Mouse (Mus musculus) forebrain, embryonic 15.5 days (tissue): ENCODE data around the gene Defb42. TPM values are rescaled to one million over a fixed set of nuclear protein-coding genes. Genes with fewer than 3 reads are reported as not detected.

Experiments
- ATAC-seq: fragments of 200-750 bp; cut with Nextera tagmentation; replicated peaks from 2 replicates; pipeline ENCODE4 v1.8.0; 2017; ENCODE audit warnings: mild to moderate bottlenecking, moderate TSS enrichment, moderate library complexity
- H3K27ac ChIP-seq: fragments of 300-500 bp; sonication (generic); replicated peaks from 2 replicates; pipeline ENCODE4 v1.5.1; 2015; ENCODE audit warnings: mild to moderate bottlenecking, inconsistent platforms
- H3K27me3 ChIP-seq: fragments of 300-500 bp; sonication (generic); 2 replicates; pipeline ENCODE4 v1.6.1; 2015; ENCODE audit warnings: inconsistent platforms
- H3K36me3 ChIP-seq: fragments of 300-500 bp; sonication (generic); 2 replicates; pipeline ENCODE4 v1.6.1; 2015; ENCODE audit warnings: mild to moderate bottlenecking, inconsistent platforms
- H3K4me1 ChIP-seq: fragments of 300-500 bp; sonication (generic); 2 replicates; pipeline ENCODE4 v1.6.1; 2015; ENCODE audit warnings: inconsistent platforms
- H3K4me2 ChIP-seq: fragments of 300-500 bp; sonication (generic); replicated peaks from 2 replicates; pipeline ENCODE4 v1.6.1; 2015; ENCODE audit warnings: mild to moderate bottlenecking, inconsistent platforms
- H3K4me3 ChIP-seq: fragments of 300-500 bp; sonication (generic); 2 replicates; pipeline ENCODE4 v1.5.1; 2015; ENCODE audit warnings: mild to moderate bottlenecking, inconsistent platforms
- H3K9ac ChIP-seq: fragments of 300-500 bp; sonication (generic); replicated peaks from 2 replicates; pipeline ENCODE4 v1.6.1; 2015; ENCODE audit warnings: mild to moderate bottlenecking, inconsistent platforms
- H3K9me3 ChIP-seq: fragments of 300-500 bp; sonication (generic); 2 replicates; pipeline ENCODE4 v1.6.1; 2016; ENCODE audit warnings: inconsistent platforms
- WGBS: fragments of 180-500 bp; shearing (Covaris S2); methylation state at CpG from one replicate; pipeline ENCODE4 v1.1.7; 2015; ENCODE audit warnings: mixed read lengths; 5-methylcytosine and 5-hydroxymethylcytosine counted together
- polyA plus RNA-seq: library from polyadenylated mRNA; unstranded; fragments of >200 nt; fragmentation: Nextera tagmentation; extraction: Ambion mirVana; gene quantifications from 2 replicates; pipeline ENCODE4 v1.2.1, GENCODE M21; 2015

Gene Defb42
- polyA plus RNA-seq = 0.48 TPM in 1 of 2 replicates, not detected in the other

DNA sequence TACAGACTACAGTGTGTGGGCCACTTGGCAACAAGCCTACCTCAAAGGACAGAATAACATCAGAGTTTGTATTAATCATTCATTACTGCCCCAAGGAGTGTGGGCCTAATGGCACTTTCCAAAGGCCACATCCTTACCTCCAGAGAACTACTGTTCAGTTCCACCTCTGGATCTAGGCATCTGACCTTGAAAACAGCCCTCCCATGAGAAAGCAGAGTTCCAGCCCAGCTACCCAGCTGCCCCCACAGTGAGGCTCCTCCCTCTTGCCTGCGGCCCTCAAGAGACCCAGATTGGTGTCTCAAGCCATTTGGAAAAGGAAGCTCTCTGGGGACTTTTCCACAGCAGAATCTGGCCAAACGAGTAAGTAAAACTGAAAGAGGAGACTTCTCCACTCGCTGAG, at the start of gene Defb42:
Gene Defb42 (plus strand): TSS at position 301 of the 400 bp plus-strand sequence.
- no peak within 1 kb of the TSS for H3K4me3 ChIP-seq
- H3K27me3 ChIP-seq = no peaks in the 10 kb centered on the region
- 86% methylated on average over 3 of the region's 3 CpGs for WGBS
- no peaks in the 10 kb centered on the region for H3K36me3 ChIP-seq
- H3K4me1 ChIP-seq = no peaks in the 10 kb centered on the region
- ATAC-seq = no peak
- H3K9me3 ChIP-seq = no peaks in the 10 kb centered on the region
- H3K9ac ChIP-seq = no peak within 1 kb of the TSS
- no peak within 1 kb of the TSS for H3K27ac ChIP-seq
- H3K4me2 ChIP-seq = no peak within 1 kb of the TSS

DNA sequence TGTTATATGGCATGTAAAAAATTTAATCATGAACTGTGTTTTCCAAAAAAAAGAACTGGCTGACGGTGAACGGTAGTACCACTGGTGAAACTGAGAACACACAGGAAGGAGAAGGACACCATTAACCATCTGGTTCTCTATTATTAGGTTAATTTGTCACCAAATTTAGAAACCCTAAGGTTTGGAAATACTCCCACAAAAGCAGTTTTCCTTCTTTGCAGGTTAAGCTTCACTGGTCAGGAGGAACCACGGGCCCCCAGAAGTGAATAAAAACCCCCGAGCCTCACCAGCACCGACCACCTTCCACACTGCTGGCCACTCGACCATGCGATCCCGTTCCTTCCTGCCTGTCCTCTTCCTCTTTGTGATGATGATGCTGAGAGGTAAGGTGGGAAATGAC, 49.0 kb upstream of the Defb42 start, which contains the start of gene Defb47:
Gene Defb47 (plus strand): TSS at position 301 of the 400 bp plus-strand sequence.
- 82% methylated on average over 8 of the region's 8 CpGs for WGBS
- Histone ChIP-seq H3K4me1 (no peaks in the 10 kb centered on the region), H3K27me3 (no peaks in the 10 kb centered on the region), H3K4me3 (no peak within 1 kb of the TSS), H3K4me2 (no peak within 1 kb of the TSS), H3K9ac (no peak within 1 kb of the TSS), H3K9me3 (no peaks in the 10 kb centered on the region), H3K36me3 (no peaks in the 10 kb centered on the region), H3K27ac (no peak within 1 kb of the TSS)
- no peak for ATAC-seq

DNA sequence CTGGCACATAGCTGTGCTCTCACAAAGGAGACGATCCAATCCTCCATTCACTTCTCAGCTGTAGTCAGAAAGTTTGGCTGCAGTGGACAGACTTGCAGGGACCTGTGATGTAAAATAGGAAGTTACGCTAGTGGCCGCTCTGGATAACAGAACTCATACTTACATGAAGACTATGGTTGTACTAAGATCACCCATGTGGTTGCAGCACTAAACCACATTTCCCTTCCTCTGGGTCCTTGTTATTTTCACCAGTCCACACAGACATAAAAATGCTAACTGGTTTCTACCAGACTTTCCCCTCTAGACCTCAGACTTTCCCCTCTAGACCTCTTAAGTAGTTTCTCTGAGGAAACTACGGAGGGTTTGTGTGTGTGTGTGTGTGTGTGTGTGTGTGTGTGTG, 47.8 kb upstream of the Defb42 start:
- Histone ChIP-seq H3K4me2 (no peak overlapping the region), H3K27ac (no peak overlapping the region), H3K4me1 (no peaks in the 10 kb centered on the region), H3K9ac (no peak overlapping the region), H3K9me3 (no peaks in the 10 kb centered on the region), H3K36me3 (no peaks in the 10 kb centered on the region), H3K27me3 (no peaks in the 10 kb centered on the region), H3K4me3 (no peak overlapping the region)
- whole genome bisulfite sequencing = 90% methylated on average over 4 of the region's 4 CpGs
- ATAC-seq = no peak

DNA sequence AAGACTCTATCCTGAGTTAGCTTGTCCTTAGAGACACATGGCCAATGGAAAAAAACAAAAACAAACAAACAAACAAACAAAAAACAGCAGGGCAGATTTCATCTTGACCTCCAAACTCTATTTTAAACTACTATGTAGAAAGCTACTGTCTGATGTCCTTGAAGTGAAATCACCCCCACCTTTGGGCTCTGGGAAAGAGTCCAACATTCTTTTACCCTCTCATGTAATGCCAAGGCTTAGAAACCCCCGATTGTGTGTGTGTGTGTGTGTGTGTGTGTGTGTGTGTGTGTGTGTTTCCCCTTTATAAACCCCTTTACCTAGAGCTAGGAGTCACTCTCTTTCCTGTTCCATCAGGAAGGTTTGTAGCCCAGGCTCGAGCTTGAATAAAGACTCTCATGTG, 44.2 kb upstream of the Defb42 start:
- H3K27me3 ChIP-seq = no peaks in the 10 kb centered on the region
- no peak overlapping the region for H3K4me2 ChIP-seq
- H3K9ac ChIP-seq = no peak overlapping the region
- H3K4me3 ChIP-seq = no peak overlapping the region
- H3K9me3 ChIP-seq = no peaks in the 10 kb centered on the region
- no peak overlapping the region for H3K27ac ChIP-seq
- WGBS = 67% methylated on average over 2 of the region's 2 CpGs
- ATAC-seq = no peak
- H3K4me1 ChIP-seq = no peaks in the 10 kb centered on the region
- no peaks in the 10 kb centered on the region for H3K36me3 ChIP-seq

DNA sequence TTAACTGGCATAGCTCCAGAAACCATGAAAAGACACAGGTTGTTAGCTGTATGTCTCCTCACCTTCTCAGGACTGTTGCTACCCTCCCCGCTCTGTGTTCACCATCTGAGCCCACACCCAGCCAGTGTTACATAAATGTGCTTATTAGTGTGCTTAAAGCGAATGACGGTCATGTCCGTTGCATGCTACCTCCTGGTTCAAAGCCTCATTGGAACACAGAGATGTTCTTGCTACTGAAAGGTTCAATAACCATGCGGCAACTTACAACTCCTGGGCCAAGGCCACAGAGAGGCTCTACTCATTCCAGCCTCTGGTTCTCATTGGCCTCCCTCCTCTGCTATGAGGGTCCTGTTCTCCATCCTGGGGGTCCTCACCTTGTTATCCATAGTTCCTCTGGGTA, 35.3 kb upstream of the Defb42 start, which contains the start of gene Defb43:
Gene Defb43 (plus strand): TSS at position 301 of the 400 bp plus-strand sequence.
- H3K27me3 ChIP-seq = no peaks in the 10 kb centered on the region
- H3K36me3 ChIP-seq = no peaks in the 10 kb centered on the region
- no peak for ATAC-seq
- H3K4me1 ChIP-seq = no peaks in the 10 kb centered on the region
- no peak within 1 kb of the TSS for H3K4me3 ChIP-seq
- no peak within 1 kb of the TSS for H3K9ac ChIP-seq
- 90% methylated on average over 5 of the region's 5 CpGs for WGBS
- no peaks in the 10 kb centered on the region for H3K9me3 ChIP-seq
- no peak within 1 kb of the TSS for H3K27ac ChIP-seq
- H3K4me2 ChIP-seq = no peak within 1 kb of the TSS

DNA sequence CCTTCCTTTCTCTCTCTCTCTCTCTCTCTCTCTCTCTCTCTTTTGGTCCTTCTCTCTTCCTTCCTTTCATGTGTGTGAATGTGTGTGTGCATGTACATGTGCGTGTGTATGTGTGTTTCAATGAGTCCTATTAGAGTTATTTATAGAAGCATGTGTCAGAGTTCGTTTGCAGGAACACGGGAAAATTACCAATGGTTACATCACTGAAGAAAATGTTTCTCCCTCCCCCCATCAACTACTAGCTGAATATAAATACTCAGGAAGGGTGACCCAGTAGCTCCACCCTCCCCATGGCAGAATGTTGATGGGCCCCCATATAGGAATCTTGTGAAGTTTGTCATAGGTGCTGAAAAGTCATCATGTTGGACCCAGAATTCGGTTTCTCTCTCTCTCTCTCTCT, 33.7 kb upstream of the Defb42 start:
- H3K4me3 ChIP-seq = no peak overlapping the region
- WGBS = 86% methylated on average over 4 of the region's 4 CpGs

DNA sequence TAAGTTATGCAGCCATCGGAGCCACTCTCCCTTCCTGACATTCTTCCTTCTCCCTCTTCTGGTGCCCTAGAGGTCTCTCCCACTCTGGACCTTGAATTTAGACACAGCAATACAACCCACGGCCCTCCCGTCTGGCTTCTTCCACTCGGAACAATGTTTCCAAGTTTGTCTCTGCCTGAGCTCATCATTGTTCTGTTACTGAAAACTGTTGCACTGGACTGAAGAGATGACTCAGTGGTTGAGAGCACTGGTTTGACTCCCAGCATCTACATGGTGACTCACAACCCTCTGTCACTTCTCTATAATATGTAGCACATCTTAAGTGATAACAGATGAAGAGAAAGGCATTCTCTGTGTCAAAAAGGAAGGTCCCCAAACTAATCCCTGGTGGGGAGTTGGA, 32.1 kb upstream of the Defb42 start:
- Histone ChIP-seq H3K27me3 (no peaks in the 10 kb centered on the region), H3K27ac (no peak overlapping the region)
- 92% methylated on average over 4 of the region's 4 CpGs for whole genome bisulfite sequencing

More for the DNA sequence above, 33.7 kb upstream of the Defb42 start:
- no peaks in the 10 kb centered on the region for H3K9me3 ChIP-seq
- H3K4me1 ChIP-seq = no peaks in the 10 kb centered on the region
- no peak overlapping the region for H3K4me2 ChIP-seq
- H3K27ac ChIP-seq = no peak overlapping the region
- no peak overlapping the region for H3K9ac ChIP-seq
- no peak for ATAC-seq
- H3K27me3 ChIP-seq = no peaks in the 10 kb centered on the region
- no peaks in the 10 kb centered on the region for H3K36me3 ChIP-seq

DNA sequence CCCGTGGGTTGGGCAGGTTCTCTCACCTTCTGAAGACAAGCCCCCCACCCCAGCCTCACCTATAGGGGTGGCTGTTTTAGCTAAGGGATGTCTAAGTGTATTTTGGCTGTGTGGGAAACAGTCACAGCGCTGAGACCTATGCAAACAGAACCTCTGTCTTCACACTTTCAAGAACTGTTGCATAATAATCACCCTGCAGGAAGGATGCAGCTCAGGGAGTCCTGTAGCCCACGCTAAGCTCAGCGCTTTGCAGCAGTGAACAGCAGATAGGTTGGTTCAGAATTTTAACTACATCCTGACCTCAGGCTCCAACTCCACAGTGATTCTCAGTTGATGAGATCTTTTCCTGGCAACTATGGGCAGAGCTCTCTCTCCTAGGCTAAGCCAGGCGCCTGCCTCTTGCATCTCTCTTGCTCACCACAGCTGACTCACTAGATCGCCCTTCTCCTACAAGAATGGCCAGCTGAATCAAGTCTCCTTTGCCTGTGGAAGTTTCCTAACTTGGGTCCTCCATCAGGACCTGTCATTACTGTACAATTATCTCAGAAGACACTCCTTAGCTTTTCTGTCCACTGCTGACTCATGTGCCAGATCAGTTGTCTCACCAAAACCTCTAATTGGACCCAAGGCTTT, 26.2 kb upstream of the Defb42 start:
- WGBS = 69% methylated on average over 6 of the region's 6 CpGs
- H3K4me2 ChIP-seq = no peak overlapping the region
- no peak overlapping the region for H3K4me3 ChIP-seq
- no peaks in the 10 kb centered on the region for H3K36me3 ChIP-seq
- no peak for ATAC-seq
- no peak overlapping the region for H3K9ac ChIP-seq
- H3K27me3 ChIP-seq = no peaks in the 10 kb centered on the region
- H3K4me1 ChIP-seq = no peaks in the 10 kb centered on the region
- H3K27ac ChIP-seq = no peak overlapping the region
- no peaks in the 10 kb centered on the region for H3K9me3 ChIP-seq

More for the DNA sequence above, 32.1 kb upstream of the Defb42 start:
- Histone ChIP-seq H3K4me3 (no peak overlapping the region), H3K9ac (no peak overlapping the region), H3K36me3 (no peaks in the 10 kb centered on the region), H3K4me2 (no peak overlapping the region), H3K4me1 (no peaks in the 10 kb centered on the region), H3K9me3 (no peaks in the 10 kb centered on the region)
- ATAC-seq = no peak

DNA sequence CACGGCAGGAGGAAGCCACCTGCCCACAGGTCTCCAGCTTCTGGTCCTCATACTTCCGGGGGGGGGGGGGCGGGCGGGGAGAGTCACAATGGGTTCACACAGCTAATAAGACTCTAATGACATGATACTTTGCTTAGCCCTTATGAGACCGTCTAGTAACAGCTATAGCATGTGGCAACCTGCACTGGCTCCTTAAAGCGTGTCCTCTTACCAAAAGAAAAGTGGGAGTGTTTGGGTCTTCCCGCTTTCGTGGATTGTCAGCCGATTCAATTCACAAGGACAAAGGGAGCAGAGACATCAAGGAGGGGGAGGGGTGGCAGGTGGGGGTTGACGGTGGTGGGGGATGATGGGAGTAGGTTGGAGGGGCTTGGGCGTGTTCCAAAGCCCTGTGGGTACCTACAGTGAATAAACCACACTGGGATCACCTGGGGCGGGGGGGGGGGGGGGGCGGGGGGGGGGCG, 3.1 kb downstream of the Defb42 start, which contains the start of gene Defb30:
Gene Defb30 (minus strand): TSS at position 51 of the 461 bp plus-strand sequence.
- 67% methylated on average over 11 of the region's 14 CpGs for WGBS
- no peak within 1 kb of the TSS for H3K27ac ChIP-seq
- H3K36me3 ChIP-seq = no peaks in the 10 kb centered on the region
- H3K4me1 ChIP-seq = peaks cover 6% of the 10 kb centered on the region
- H3K4me3 ChIP-seq = no peak within 1 kb of the TSS
- H3K4me2 ChIP-seq = no peak within 1 kb of the TSS
- H3K27me3 ChIP-seq = no peaks in the 10 kb centered on the region
- no peaks in the 10 kb centered on the region for H3K9me3 ChIP-seq
- ATAC-seq = no peak
- no peak within 1 kb of the TSS for H3K9ac ChIP-seq

DNA sequence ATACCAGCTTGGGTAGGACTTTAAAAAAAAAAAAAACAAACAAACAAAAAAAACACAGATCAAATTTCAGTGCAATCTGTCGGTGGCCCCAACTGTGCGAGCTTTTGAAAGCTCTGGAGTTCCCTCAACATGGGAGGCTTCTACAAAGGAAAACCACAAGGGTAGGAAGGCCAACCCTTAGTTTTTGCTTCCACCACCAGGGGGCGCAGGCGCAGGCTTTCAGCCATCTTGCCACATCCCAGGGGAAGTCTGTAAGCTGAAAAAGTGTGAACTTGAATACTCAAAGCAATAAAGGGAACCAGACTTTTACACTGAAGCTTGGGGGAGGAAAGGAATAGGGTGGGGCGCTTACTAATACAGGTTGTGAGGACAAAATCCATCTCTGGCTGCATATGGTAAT, 4.0 kb downstream of the Defb42 start:
- H3K27me3 ChIP-seq = no peaks in the 10 kb centered on the region
- no peak for ATAC-seq
- H3K4me1 ChIP-seq = peaks cover 8% of the 10 kb centered on the region
- no peak overlapping the region for H3K9ac ChIP-seq
- WGBS = 37% methylated on average over 5 of the region's 5 CpGs
- H3K9me3 ChIP-seq = no peaks in the 10 kb centered on the region
- H3K27ac ChIP-seq = no peak overlapping the region
- no peak overlapping the region for H3K4me2 ChIP-seq
- no peak overlapping the region for H3K4me3 ChIP-seq
- no peaks in the 10 kb centered on the region for H3K36me3 ChIP-seq

DNA sequence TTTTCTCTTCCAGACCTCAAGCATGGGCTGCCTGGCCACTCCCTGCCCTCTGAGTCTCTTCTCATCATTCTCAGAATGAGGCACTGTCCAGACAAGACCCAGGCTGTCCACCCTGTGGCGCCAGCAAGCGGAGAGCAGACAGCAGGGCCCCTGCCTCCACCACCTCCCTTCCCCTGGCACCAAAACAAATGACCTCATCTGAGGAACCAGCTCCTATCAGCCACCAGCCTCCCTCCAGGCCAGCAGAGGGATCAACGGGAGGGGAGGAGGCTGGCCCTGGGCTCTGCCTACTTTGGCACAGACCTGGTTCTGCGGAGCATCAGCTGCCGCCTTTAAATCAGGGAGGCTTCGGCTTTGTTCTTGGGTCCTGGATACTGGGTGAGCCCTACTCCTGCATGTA, 7.9 kb downstream of the Defb42 start:
- Histone ChIP-seq H3K9me3 (no peaks in the 10 kb centered on the region), H3K27me3 (no peaks in the 10 kb centered on the region), H3K4me3 (no peak overlapping the region), H3K4me2 (no peak overlapping the region), H3K9ac (no peak overlapping the region), H3K27ac (no peak overlapping the region), H3K4me1 (peaks cover 8% of the 10 kb centered on the region), H3K36me3 (no peaks in the 10 kb centered on the region)
- 27% methylated on average over 6 of the region's 6 CpGs for WGBS
- ATAC-seq = peak; percentile 75

DNA sequence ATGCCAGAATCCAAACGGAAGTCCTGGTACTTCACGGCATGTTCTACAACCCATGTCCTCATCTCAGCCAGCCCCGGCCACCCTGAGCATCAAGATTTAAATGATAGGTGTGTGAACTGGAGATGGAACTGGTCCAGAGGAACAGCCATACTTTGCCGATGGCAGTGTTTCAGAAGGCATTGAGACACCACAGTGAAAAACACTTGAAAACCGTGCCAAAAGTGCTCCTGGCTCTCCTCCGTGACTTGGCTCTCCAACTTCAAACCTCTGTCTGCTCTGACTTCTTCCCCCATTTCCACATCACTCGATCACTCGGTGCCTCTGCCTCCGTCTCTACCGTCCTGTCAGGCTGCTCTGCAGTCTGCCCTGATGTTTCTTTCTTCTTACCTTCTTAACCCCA, 13.6 kb downstream of the Defb42 start:
- no peak overlapping the region for H3K4me2 ChIP-seq
- H3K27ac ChIP-seq = no peak overlapping the region
- WGBS = 79% methylated on average over 10 of the region's 10 CpGs
- no peaks in the 10 kb centered on the region for H3K9me3 ChIP-seq
- no peaks in the 10 kb centered on the region for H3K27me3 ChIP-seq
- no peaks in the 10 kb centered on the region for H3K36me3 ChIP-seq
- H3K9ac ChIP-seq = no peak overlapping the region
- no peak overlapping the region for H3K4me3 ChIP-seq
- no peak for ATAC-seq
- H3K4me1 ChIP-seq = no peaks in the 10 kb centered on the region

DNA sequence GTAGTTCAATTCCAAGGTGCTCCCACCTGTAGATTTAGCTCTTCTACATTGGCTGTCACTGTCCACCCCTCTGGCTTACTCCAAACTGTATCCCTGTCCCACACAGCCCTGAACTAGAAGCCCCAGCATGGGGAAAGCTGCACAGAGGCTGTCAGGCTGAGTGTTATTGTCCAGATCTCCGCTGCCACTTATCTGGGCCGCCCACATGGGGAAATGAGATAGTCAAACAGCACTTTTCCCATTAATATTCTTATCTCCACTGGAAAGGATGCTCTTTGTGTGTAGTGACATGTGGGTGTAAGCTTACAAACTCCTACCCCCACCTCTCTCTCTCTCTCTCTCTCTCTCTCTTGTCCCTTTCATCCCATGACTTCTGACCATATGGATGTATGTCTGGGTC, 15.4 kb downstream of the Defb42 start:
- Histone ChIP-seq H3K27ac (no peak overlapping the region), H3K9me3 (no peaks in the 10 kb centered on the region), H3K4me2 (no peak overlapping the region), H3K36me3 (no peaks in the 10 kb centered on the region), H3K9ac (no peak overlapping the region), H3K27me3 (no peaks in the 10 kb centered on the region), H3K4me3 (no peak overlapping the region), H3K4me1 (no peaks in the 10 kb centered on the region)
- ATAC-seq = no peak
- 92% methylated on average over 2 of the region's 2 CpGs for WGBS
